Mouse (Mus musculus): ENCODE data around the gene Hoxc6. TPM values are rescaled to one million over a fixed set of nuclear protein-coding genes. Genes with fewer than 3 reads are reported as not detected.

Hoxc6 gene
- polyA plus RNA-seq, 1 experiment: not detected

- Histone ChIP-seq H3K4me3 (ENCODE audit: extremely low read depth, insufficient read depth, insufficient read length) (no peak overlapping the region), H3K27ac (ENCODE audit: insufficient read depth, low read length) (no peak overlapping the region), H3K27me3 (ENCODE audit: control insufficient read depth, insufficient read depth, low read length) (peaks cover 24% of the 10 kb centered on the region), H3K4me1 (ENCODE audit: control insufficient read depth, insufficient read depth, insufficient read length) (no peaks in the 10 kb centered on the region; the same call in none of the 2 replicates), H3K36me3 (ENCODE audit: control insufficient read depth, insufficient read depth, low read length) (no peaks in the 10 kb centered on the region)
- DNase-seq (ENCODE audit: low read depth in 1 of 2, low spot score in 2 of 2): no peak
- TF ChIP-seq POLR2A (IDR thresholded peaks at IDR 0.05; ENCODE audit: low read depth, low read length) (no peak), CTCF (IDR thresholded peaks at IDR 0.05; ENCODE audit: extremely low read depth, insufficient read depth, insufficient read length, insufficient replicate concordance) (no peak)
- WGBS: 50% methylated on average over 1 of the region's 1 CpGs
Observed at GRCm38 (mm10) chr15:103037579-103037978, 39.5 kb downstream of the Hoxc6 start.

GRCm38 (mm10) chr15:103038701-103039480, 40.8 kb downstream of the Hoxc6 start:
- Histone ChIP-seq H3K4me3 (ENCODE audit: extremely low read depth, insufficient read depth, insufficient read length) (no peak overlapping the region), H3K36me3 (ENCODE audit: control insufficient read depth, insufficient read depth, low read length) (no peaks in the 10 kb centered on the region), H3K4me1 (ENCODE audit: control insufficient read depth, insufficient read depth, insufficient read length) (no peaks in the 10 kb centered on the region; the same call in none of the 2 replicates), H3K27me3 (ENCODE audit: control insufficient read depth, insufficient read depth, low read length) (peaks cover 23% of the 10 kb centered on the region), H3K27ac (ENCODE audit: insufficient read depth, low read length) (no peak overlapping the region)
- DNase-seq (ENCODE audit: low read depth in 1 of 2, low spot score in 2 of 2): no peak
- no peak for TF ChIP-seq POLR2A (IDR thresholded peaks at IDR 0.05; ENCODE audit: low read depth, low read length)
- no peak for TF ChIP-seq CTCF (IDR thresholded peaks at IDR 0.05; ENCODE audit: extremely low read depth, insufficient read depth, insufficient read length, insufficient replicate concordance)
- 60% methylated on average over 10 of the region's 10 CpGs for WGBS

GRCm38 (mm10) chr15:103039609-103040008, 41.6 kb downstream of the Hoxc6 start:
- Histone ChIP-seq H3K36me3 (ENCODE audit: control insufficient read depth, insufficient read depth, low read length) (no peaks in the 10 kb centered on the region), H3K4me3 (ENCODE audit: extremely low read depth, insufficient read depth, insufficient read length) (no peak overlapping the region), H3K4me1 (ENCODE audit: control insufficient read depth, insufficient read depth, insufficient read length) (no peaks in the 10 kb centered on the region; the same call in 1 of the 2 replicates), H3K27me3 (ENCODE audit: control insufficient read depth, insufficient read depth, low read length) (peaks cover 17% of the 10 kb centered on the region), H3K27ac (ENCODE audit: insufficient read depth, low read length) (no peak overlapping the region)
- no peak for DNase-seq (ENCODE audit: low read depth in 1 of 2, low spot score in 2 of 2)
- TF ChIP-seq POLR2A (IDR thresholded peaks at IDR 0.05; ENCODE audit: low read depth, low read length): no peak
- no peak for TF ChIP-seq CTCF (IDR thresholded peaks at IDR 0.05; ENCODE audit: extremely low read depth, insufficient read depth, insufficient read length, insufficient replicate concordance)
- 60% methylated on average over 3 of the region's 3 CpGs for WGBS

- H3K4me1 ChIP-seq (ENCODE audit: control insufficient read depth, insufficient read depth, insufficient read length): no peaks in the 10 kb centered on the region
- TF ChIP-seq POLR2A (IDR thresholded peaks at IDR 0.05; ENCODE audit: low read depth, low read length) (no peak), CTCF (IDR thresholded peaks at IDR 0.05; ENCODE audit: extremely low read depth, insufficient read depth, insufficient read length, insufficient replicate concordance) (no peak)
- WGBS: 42% methylated on average over 12 of the region's 12 CpGs
- no peak overlapping the region for H3K27ac ChIP-seq (ENCODE audit: insufficient read depth, low read length)
- no peak for DNase-seq (ENCODE audit: low read depth in 1 of 2, low spot score in 2 of 2)
- H3K4me3 ChIP-seq (ENCODE audit: extremely low read depth, insufficient read depth, insufficient read length): no peak overlapping the region
- no peaks in the 10 kb centered on the region for H3K36me3 ChIP-seq (ENCODE audit: control insufficient read depth, insufficient read depth, low read length)
- peaks cover 11% of the 10 kb centered on the region for H3K27me3 ChIP-seq (ENCODE audit: control insufficient read depth, insufficient read depth, low read length)
Observed at GRCm38 (mm10) chr15:103040601-103041000, 42.5 kb downstream of the Hoxc6 start.

- no peak for TF ChIP-seq CTCF (IDR thresholded peaks at IDR 0.05; ENCODE audit: extremely low read depth, insufficient read depth, insufficient read length, insufficient replicate concordance)
- TF ChIP-seq POLR2A (IDR thresholded peaks at IDR 0.05; ENCODE audit: low read depth, low read length): no peak
- H3K27ac ChIP-seq (ENCODE audit: insufficient read depth, low read length): no peak overlapping the region
- no peak for DNase-seq (ENCODE audit: low read depth in 1 of 2, low spot score in 2 of 2)
- peaks cover 9% of the 10 kb centered on the region for H3K27me3 ChIP-seq (ENCODE audit: control insufficient read depth, insufficient read depth, low read length)
- 37% methylated on average over 5 of the region's 5 CpGs for WGBS
- H3K4me3 ChIP-seq (ENCODE audit: extremely low read depth, insufficient read depth, insufficient read length): no peak overlapping the region
- H3K4me1 ChIP-seq (ENCODE audit: control insufficient read depth, insufficient read depth, insufficient read length): no peaks in the 10 kb centered on the region
- no peaks in the 10 kb centered on the region for H3K36me3 ChIP-seq (ENCODE audit: control insufficient read depth, insufficient read depth, low read length)
Observed at GRCm38 (mm10) chr15:103041613-103042012, 43.6 kb downstream of the Hoxc6 start.

GRCm38 (mm10) chr15:103042209-103042608, 44.2 kb downstream of the Hoxc6 start:
- no peaks in the 10 kb centered on the region for H3K36me3 ChIP-seq (ENCODE audit: control insufficient read depth, insufficient read depth, low read length)
- no peak overlapping the region for H3K27ac ChIP-seq (ENCODE audit: insufficient read depth, low read length)
- peaks cover 9% of the 10 kb centered on the region for H3K27me3 ChIP-seq (ENCODE audit: control insufficient read depth, insufficient read depth, low read length)
- no peak for DNase-seq (ENCODE audit: low read depth in 1 of 2, low spot score in 2 of 2)
- WGBS: 39% methylated on average over 1 of the region's 1 CpGs
- H3K4me3 ChIP-seq (ENCODE audit: extremely low read depth, insufficient read depth, insufficient read length): no peak overlapping the region
- H3K4me1 ChIP-seq (ENCODE audit: control insufficient read depth, insufficient read depth, insufficient read length): no peaks in the 10 kb centered on the region
- no peak for TF ChIP-seq CTCF (IDR thresholded peaks at IDR 0.05; ENCODE audit: extremely low read depth, insufficient read depth, insufficient read length, insufficient replicate concordance)
- no peak for TF ChIP-seq POLR2A (IDR thresholded peaks at IDR 0.05; ENCODE audit: low read depth, low read length)

GRCm38 (mm10) chr15:103051670-103052069, 53.6 kb downstream of the Hoxc6 start:
- no peak for DNase-seq (ENCODE audit: low read depth in 1 of 2, low spot score in 2 of 2)
- H3K4me1 ChIP-seq (ENCODE audit: control insufficient read depth, insufficient read depth, insufficient read length): no peaks in the 10 kb centered on the region
- 0 out of 2 replicates have a peak, but pooled peaks cover 2% of the 10 kb centered on the region for H3K27me3 ChIP-seq (ENCODE audit: control insufficient read depth, insufficient read depth, low read length)
- H3K4me3 ChIP-seq (ENCODE audit: extremely low read depth, insufficient read depth, insufficient read length): no peak overlapping the region
- no peak overlapping the region for H3K27ac ChIP-seq (ENCODE audit: insufficient read depth, low read length)
- no peaks in the 10 kb centered on the region for H3K36me3 ChIP-seq (ENCODE audit: control insufficient read depth, insufficient read depth, low read length)
- no peak for TF ChIP-seq CTCF (IDR thresholded peaks at IDR 0.05; ENCODE audit: extremely low read depth, insufficient read depth, insufficient read length, insufficient replicate concordance)
- TF ChIP-seq POLR2A (IDR thresholded peaks at IDR 0.05; ENCODE audit: low read depth, low read length): no peak
- WGBS: 45% methylated on average over 2 of the region's 2 CpGs
